Mouse (Mus musculus): ENCODE measurements at regions not wholly inside any gene's neighbourhood (a gene's known extent, or its start where the extent isn't known, plus 50 kb on each side); places are given as distances from the start of the nearest gene placed in this dataset.

- no peak for DNase-seq
Measured at GRCm38 (mm10) chr14:68240146-68240545, 1054.0 kb downstream of the Synb start.

DNA sequence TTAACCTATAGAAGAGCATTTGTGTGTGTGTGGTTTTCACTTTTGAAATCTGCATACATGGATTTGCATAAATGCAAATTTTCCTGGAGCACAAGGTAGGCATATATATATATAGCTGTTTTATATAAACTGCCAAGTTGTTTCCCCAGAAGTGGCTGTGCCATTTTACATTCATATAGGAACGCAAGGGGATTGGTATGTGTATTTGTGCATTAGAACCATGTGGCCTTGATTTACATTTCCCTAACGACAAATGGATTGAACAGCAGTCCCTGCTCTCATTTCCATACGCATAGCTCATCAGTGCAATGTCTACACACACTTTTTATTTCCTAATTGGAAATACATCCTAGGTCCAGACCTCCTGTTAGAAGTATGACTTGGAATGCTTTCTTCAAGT, 1069.9 kb downstream of the Synb start:
- no peak for DNase-seq

DNA sequence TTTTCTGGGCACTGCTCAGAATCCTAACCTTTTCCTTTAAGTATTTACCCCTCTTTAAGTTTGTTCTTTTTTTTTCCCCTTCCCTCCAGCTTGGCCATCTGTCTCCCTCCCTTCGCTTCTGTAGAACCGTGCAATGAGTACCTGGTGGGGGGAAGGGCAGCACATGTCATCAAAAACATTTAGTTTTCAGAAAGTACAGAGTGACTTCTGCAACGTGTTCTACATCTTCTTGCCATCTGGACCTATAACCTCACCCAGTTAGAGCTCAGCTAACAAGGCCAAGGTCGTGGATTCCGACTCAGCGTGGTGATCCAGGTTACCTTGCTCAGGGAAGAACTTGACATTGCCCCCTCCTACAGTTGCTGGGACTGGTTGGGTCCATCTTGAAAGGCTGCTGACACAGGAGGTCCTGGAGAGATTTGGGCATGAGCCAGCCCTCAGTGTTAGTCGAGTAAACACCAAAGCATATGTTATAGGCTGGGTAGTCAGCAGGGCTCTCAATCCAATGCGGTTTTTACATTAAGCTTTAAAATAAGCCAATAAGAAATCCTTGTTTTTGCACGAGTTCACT, 1075.0 kb downstream of the Synb start:
- DNase-seq, result no peak

DNA sequence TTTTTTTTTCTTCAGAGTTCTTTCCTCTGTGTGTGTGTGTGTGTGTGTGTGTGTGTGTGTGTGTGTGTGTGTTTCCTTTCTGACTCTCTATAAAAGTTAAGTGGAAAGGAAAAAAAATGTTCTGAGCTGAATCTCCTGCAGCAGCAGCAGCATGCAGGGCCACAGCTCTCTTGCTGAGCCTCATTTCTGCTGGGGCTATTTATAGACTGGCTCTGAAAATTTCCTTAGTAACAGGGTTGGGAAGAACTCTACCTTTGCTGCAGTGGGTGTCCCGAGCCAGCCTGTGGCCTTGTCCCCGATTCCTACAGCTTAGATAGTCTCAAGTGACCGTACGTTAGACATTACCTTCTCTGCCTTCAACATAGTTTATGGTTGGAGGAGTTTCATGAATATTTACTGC, 1075.6 kb downstream of the Synb start:
- DNase-seq, result no peak

DNA sequence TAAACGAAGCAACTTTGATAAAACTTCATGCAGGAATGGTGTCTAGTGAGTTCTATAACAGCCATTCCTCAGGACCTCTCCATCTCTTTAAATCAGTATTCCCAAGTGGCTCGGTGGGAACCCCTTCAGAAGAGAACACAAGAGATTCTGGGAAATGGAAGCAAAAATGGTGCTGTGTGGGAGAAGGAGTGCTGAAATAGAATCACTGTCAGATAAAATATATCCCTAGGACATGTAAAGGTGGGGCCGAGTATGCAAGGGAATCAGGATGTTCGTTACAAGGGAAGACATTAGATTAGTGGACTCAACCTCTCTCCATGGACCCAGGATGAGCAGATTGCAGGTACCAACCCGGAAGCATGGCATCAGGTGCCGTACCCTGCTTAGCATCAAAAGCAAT, 1076.1 kb downstream of the Synb start:
- no peak for DNase-seq

- DNase-seq, result no peak
Measured at GRCm38 (mm10) chr14:68213879-68214278, 1080.2 kb downstream of the Synb start.

DNA sequence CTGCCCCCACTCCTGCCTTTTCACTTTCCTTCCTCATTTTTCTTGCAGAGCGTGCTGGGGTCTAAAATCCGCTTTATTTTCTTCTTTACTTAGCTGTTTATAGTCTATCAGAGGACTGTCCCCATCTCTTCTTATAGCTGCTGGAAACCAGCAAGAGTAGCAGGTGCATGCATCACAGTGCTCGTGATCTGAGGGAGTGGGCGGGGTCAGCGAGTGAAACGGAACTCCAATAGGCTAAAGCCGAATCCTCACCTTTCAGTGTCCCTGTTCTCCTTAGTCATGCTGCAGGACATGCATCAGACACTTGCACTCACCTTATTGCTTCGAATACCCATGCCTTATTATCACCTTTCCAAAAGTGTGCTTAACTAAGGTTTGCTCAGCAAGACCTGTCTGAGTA, 1095.3 kb downstream of the Synb start:
- peak in 1 of 2 experiments; percentile 13 for DNase-seq

- DNase-seq, result no peak
Measured at GRCm38 (mm10) chr14:68197470-68197800, 1096.7 kb downstream of the Synb start.

DNA sequence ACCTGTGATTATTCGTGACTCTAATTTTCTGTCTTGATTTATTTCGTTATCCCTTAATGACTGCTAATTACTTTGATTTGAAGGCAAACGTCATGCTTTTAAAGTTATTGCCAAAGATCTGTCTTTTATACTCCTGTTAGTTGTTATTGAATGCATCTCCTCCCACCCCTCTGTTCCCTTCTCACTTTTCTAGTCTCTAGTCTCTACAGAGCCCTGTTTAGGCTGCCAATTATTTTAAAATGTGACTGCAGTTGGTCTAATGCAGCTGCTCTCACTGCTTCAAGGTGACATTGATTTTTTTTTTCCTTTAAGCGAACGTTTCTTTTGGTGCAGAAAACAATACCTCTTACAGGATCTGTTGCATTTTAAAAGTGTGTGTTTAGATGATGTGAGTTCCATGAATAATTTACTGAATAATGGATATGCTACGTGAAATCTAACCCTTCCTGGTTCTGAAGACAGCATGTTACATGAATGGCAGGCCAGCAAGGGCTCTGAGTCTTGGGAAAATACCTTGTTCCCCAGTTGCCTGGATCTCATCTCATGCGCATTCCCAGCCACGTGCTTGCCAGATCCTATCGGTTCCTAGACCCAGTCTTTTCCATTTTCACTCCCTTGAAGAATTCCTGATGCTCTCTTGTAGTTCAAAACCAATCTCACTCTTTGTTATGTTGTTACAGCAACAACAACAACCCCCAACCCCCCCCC, 1097.2 kb downstream of the Synb start:
- no peak for DNase-seq

GRCm38 (mm10) chr14:68196201-68196600, 1097.9 kb downstream of the Synb start:
- no peak for DNase-seq

DNA sequence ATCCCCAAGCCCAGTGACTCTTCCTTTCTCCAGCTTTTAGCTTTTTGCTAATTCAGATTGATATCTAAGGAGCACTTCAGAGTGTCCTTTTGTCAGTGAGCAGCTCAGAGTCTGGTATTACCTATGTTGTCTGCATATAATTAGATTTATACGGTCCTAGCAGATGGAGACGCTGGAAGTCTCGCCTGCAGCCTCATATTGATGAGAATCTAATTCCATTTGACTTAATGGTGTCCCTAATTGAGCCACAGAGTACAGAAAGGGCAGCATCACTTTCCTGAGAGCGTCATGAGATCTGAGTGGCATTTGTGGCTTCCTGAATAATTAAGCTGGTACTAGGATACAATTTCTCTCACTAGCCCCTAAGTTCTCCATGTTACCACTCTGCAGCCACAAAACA, 1104.2 kb downstream of the Synb start:
- no peak for DNase-seq

DNA sequence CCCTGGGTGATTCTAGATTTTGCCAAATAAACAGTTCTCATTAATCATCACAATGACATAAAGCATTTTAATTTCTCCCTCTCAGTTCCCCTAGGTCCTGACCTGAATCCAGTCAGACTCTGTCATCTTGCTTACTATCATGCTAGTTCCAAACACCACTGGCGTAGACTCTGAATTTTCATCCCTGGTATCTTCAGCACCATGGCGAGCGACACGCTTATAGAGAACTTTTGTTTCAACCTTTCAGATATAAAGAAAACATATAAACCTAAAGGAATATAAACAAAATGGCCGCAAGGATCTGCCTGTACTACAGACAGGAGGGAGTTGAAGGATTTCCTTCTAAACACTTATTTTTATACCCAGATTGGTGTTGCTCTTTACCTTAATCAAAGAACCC, 1105.8 kb downstream of the Synb start:
- DNase-seq, result no peak

GRCm38 (mm10) chr14:68182606-68183005, 1111.5 kb downstream of the Synb start:
- DNase-seq, result no peak

GRCm38 (mm10) chr14:68181168-68181567, 1112.9 kb downstream of the Synb start:
- no peak for DNase-seq
